Mouse (Mus musculus) thymus, postnatal 36 days (tissue): Measurements from ENCODE around the gene Draxin.
"Not testable (repeated sequence)": the region's sequence is repeated elsewhere in the genome, so short reads cannot be mapped to it uniquely, and the experiment has no call there.

Source experiments
- DNase-seq, 2 experiments: peaks; one replicate each; pipeline ENCODE4 v3.0.0; 2022; ENCODE audit warnings: mixed read lengths in 2 of 2

Draxin gene

GRCm38 (mm10) chr4:148054961-148055695 lies 75.4 kb downstream of the Draxin start:
- DNase-seq: no peak

- no peak for DNase-seq
Observed at GRCm38 (mm10) chr4:148053417-148053920, 77.0 kb downstream of the Draxin start.

- DNase-seq: no peak
Observed at GRCm38 (mm10) chr4:148052976-148053375, 77.5 kb downstream of the Draxin start.

- no peak for DNase-seq
Observed at GRCm38 (mm10) chr4:148051886-148052285, 78.6 kb downstream of the Draxin start.

GRCm38 (mm10) chr4:148051046-148051776 lies 79.3 kb downstream of the Draxin start:
- no peak for DNase-seq

GRCm38 (mm10) chr4:148050396-148050914 lies 80.0 kb downstream of the Draxin start:
- DNase-seq: not testable (repeated sequence)
